Mouse (Mus musculus) c-Kit-positive CD71-negative TER-119-negative erythroid progenitor cells, embryonic 14.5 days (primary cell): Measurements from ENCODE around the gene Fgd3.

Source experiments
- DNase-seq: peaks from one replicate; pipeline ENCODE4 v3.0.0-alpha.2; 2013; ENCODE audit warnings: low read depth

Fgd3 gene

GRCm38 (mm10) chr13:49341012-49341830 is 21.1 kb upstream of the Fgd3 start, which contains the start of gene Bicd2:
TSS of gene Bicd2 (plus strand) at chr13:49341585.
- DNase-seq: peak; percentile 96

- no peak for DNase-seq
These were observed 18.9 kb upstream of the Fgd3 start for GRCm38 (mm10) chr13:49338893-49339546.

GRCm38 (mm10) chr13:49335077-49335982 is 15.2 kb upstream of the Fgd3 start:
- DNase-seq: no peak

- no peak for DNase-seq
These were observed 13.1 kb upstream of the Fgd3 start for GRCm38 (mm10) chr13:49333250-49333649.

GRCm38 (mm10) chr13:49328101-49328500 is 8.0 kb upstream of the Fgd3 start:
- no peak for DNase-seq

- DNase-seq: no peak
These were observed 6.4 kb upstream of the Fgd3 start for GRCm38 (mm10) chr13:49326246-49327206.

GRCm38 (mm10) chr13:49324871-49325270 is 4.8 kb upstream of the Fgd3 start:
- DNase-seq: no peak

- DNase-seq: no peak
These were observed 2.6 kb upstream of the Fgd3 start for GRCm38 (mm10) chr13:49322739-49323138.

GRCm38 (mm10) chr13:49322169-49322568 is 2.1 kb upstream of the Fgd3 start:
- no peak for DNase-seq

GRCm38 (mm10) chr13:49321452-49321851 is 1.3 kb upstream of the Fgd3 start:
- DNase-seq: no peak

- no peak for DNase-seq
These were observed 403 bp upstream of the Fgd3 start for GRCm38 (mm10) chr13:49320514-49320913.

GRCm38 (mm10) chr13:49317914-49318313 is 2.2 kb downstream of the Fgd3 start:
- DNase-seq: no peak

GRCm38 (mm10) chr13:49317508-49317907 is 2.6 kb downstream of the Fgd3 start:
- DNase-seq: no peak

GRCm38 (mm10) chr13:49316386-49317162 is 3.5 kb downstream of the Fgd3 start:
- no peak for DNase-seq

- DNase-seq: no peak
These were observed 8.5 kb downstream of the Fgd3 start for GRCm38 (mm10) chr13:49311642-49312041.

- no peak for DNase-seq
These were observed 10.6 kb downstream of the Fgd3 start for GRCm38 (mm10) chr13:49309501-49309900.

GRCm38 (mm10) chr13:49308861-49309403 is 11.2 kb downstream of the Fgd3 start:
- DNase-seq: peak; percentile 88

- DNase-seq: no peak
These were observed 11.9 kb downstream of the Fgd3 start for GRCm38 (mm10) chr13:49308206-49308605.

GRCm38 (mm10) chr13:49307311-49307969 is 12.7 kb downstream of the Fgd3 start:
- DNase-seq: peak; percentile 76
